Mouse (Mus musculus): ENCODE data around the gene Herc3.
A peak's percentile ranks its signal among the peaks of the same experiment; 100 is the strongest.
"Not testable (repeated sequence)": the region's sequence is repeated elsewhere in the genome, so short reads cannot be mapped to it uniquely, and the experiment has no call there.

Gene Herc3

DNA sequence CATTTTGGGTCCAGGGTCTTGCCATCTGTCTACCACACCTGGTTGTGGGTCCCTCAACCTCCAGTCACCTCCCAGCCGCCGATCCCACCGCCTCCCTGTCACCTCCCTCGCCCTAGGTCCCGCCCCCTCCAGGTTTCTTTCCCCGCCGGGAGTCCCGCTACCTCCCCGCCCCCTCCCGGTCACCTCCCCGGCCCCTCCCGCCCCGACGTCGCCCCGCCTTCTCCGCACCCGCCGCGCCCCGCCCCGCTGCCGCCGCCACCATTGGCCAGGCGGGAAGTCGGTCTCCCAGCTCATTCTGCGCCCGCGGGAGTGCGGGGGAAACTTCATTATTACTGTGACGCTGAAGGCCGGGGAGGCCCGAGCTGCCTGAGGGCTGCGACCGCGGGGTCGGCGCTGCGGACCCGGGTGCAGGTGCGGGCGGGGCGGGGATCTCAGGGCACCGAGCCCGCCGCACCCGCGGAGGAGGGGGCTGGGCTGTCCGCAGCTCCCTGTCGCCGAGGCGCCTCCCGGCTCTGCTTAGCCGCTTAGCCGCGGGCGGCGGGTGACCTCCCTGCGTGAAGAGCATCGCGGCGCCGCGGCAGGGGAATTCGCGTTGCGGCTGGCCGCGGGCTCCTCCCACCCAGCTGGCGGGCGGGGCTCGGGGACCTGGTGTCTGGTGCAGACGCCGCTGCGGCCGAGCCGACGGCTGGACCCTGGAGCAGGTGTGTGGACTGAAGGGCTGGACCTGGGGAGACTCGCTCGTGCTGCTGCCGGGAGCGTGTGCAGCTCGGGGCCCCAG lies at the start of gene Herc3:
Gene Herc3, plus strand, starts transcription at position 234 of the 778 bp plus-strand sequence.
- peak; percentile 85 for DNase-seq

DNA sequence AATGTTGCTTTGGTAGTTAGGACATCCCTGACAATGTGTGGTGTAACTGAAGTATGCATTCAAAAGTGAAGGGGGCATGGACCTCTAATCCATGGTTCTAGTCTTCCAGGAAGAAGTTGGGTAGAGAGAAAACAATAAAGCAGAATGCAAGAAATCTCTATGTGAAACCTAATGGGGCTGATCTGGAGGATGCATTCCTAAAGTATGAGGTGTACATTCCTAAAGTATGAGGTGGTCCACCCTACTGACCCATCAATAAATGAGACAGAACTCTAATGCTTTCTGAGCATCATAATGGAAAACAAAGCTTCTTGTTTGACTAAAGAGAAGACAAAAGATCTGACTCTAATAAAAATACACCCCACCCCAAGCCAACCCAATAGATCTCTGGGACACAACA lies 29.9 kb upstream of the Herc3 start:
- DNase-seq: no peak

DNA sequence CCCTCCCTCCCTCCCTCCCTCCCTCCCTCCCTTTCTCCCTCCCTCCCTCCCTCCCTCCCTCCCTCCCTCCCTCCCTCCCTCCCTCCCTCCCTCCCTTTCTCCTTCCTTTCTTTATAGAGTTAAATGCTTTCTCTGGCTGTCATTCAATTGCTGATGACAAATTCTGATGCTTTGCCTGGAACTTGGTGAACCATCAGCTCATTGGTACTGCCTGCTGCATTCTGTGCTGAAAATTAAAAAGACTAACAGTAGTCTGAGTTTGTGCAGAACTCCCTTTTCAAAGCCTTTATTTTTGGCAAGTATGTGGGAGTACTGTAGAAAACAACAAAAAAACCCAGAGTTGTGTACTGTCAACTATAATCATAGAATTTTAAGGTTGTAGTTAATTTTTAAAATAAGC lies 16.9 kb upstream of the Herc3 start:
- no peak for DNase-seq

DNA sequence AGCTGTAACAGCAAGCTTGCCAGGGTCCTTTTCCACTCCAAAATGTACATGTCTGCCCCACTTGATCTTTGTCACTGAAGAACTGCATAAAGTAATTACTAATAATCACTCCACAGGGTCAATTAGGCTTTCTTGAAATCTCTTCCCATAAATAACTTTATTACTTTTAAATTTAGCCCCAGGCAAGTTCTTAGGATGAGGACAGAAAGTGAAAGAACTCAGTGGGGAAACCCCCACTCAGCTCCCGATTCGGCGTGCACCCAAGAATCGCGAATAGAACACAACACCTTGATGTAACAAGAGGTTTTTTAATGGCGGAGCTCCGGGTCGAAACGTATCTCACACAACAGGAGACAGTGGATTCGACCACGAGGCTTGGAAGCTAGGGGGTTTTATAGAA lies 14.2 kb upstream of the Herc3 start:
- not testable (repeated sequence) for DNase-seq

DNA sequence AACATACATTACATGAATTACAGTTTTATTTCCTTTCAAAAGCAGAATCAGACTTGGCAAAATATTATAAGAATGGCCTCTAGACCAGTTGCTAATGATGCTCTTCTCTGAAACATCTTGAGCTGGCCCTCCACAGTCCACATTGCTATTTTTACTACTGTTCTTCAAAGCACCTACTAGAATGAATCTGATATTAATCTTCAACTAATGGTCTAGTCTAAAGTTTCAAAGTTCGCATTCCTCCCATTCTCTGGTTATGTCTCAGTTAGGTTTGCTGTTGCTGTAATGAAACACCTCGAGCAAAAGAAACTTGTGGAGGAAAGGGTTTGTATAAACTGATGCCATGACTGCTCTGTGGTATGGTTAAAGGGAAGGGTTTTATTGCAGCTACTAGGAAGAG lies 5.6 kb upstream of the Herc3 start:
- DNase-seq: no peak

DNA sequence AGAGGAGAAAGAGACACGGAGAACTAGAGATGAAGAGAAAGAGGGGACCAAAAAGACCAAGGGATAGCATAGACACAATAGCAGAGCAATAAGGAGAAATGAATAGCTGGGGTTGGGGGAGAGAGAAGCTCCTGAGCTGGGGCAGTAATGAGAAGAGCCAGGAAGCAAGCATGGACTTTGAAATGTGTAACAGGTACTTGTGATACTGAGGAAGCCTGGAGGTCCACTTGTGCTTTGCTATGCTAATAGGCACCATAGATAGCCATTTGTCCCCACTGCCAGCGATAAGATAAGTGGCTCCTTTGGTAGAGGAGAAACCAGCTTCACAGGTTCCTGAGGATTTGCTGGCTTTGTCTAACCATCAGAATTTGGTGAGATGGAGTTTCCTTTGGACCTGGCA lies 5.2 kb upstream of the Herc3 start:
- DNase-seq: no peak

DNA sequence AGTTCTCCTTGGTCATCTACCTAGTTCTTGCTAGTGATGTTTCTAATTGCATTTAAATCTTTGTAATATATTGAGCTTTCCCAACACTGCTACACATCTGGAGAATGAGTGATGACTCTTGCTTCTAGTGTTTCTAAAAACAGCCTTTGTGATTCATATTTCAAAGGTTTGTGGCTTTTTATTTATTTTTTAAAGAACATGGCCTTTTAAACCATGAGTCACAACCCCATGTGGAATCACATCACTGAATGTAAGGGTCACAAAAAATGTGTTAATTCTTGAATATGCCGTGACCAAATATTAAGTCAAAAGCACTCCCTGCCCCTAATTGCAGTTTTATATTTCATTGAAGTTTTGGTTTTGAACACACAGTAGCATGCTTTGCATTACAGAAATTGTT lies 2.7 kb upstream of the Herc3 start:
- DNase-seq: no peak

DNA sequence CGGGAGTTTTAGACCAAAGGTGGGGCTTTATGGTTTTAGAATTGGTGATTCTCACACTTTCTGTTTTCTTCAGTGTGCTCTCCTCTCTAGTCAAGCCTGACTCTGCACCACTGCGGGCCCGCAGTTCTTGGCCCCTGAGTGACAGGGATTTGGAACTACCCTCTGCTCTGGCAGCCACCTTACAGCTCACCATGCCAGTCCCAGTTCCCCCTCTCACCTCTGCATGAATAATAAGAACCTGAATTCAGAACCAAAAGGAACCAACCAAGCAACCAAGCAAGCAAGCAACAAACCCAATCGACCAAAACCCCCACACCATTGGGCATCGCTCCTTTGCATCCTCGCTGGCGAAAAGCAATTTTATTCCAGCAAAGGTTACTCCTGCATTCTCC lies 429 bp upstream of the Herc3 start:
- DNase-seq: no peak

DNA sequence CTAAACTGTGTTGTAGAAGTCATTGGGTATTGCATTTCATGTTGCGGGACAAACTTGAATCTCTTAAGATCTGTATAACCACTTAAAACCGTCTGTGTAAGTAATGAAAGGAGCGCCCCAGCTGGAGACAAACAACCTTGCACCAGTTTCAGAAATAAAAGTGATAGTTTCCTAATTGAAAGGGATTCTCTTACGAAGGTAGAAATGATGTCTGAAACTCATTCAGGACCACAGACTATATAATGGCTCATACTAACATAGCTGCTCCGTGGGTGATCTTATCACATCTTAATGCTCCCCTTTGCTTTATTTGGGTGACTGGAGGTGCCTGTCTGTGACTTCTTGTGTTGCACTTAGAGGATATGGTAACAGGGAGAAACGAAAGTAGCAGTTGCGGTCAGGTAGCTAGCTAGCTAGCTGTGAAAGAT lies 1.3 kb downstream of the Herc3 start:
- DNase-seq: no peak

DNA sequence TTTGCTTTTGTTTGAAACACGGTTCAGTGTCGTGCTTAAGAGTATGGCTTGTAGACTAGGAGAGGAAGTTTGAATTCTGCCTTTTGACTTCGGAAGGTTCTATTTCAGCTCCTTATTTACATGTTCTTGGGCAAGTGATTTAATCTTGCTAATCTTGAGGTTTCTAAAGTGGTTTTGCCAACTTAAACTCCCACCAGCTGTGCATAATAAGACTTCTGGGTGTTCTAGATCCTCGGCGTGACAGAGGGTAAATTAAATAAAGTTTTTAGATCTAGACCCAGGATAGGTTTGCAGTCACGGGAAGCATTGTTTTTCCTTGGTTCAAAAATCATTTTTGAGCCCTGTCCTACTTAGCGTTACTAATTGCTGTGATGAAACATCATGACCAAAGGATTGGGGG lies 3.2 kb downstream of the Herc3 start:
- DNase-seq: no peak

DNA sequence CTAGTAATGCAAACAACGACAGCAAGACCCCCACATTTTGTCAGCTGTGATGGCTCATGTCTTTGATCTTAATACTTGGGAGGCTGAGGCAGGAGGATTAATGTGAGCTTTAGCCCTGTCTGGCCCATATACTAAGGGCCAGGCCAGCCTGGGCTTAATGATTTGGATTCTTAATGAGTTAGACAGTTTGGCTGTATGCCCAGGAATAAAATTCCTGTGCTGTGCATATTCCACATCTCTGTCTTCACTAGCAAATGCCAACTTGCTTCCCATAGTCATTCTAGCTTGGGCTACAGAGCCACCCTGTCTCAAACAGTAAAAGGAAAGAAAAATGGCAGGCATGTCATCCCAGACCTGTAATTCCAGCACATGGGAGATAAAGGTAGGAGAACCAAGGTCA lies 4.3 kb downstream of the Herc3 start:
- DNase-seq: no peak

DNA sequence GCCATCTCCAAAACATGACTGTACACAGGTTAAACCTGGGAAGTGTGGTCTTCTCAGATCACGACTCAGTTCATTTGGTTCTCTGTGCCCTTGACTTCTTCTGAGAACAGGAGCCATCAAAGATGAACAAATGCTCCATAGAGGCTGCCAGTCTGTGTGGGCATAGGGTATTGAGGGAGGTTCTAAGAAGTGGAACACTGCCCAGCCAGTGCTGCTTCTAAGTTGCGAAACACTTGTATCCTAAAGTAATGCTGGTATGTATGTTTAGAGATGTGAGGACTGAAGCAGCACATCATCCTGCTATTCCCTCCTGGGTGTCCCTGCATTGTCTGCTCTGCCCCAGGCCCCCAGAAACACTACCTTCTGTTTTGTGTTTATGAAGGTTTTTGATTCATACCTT lies 5.2 kb downstream of the Herc3 start:
- DNase-seq: no peak

DNA sequence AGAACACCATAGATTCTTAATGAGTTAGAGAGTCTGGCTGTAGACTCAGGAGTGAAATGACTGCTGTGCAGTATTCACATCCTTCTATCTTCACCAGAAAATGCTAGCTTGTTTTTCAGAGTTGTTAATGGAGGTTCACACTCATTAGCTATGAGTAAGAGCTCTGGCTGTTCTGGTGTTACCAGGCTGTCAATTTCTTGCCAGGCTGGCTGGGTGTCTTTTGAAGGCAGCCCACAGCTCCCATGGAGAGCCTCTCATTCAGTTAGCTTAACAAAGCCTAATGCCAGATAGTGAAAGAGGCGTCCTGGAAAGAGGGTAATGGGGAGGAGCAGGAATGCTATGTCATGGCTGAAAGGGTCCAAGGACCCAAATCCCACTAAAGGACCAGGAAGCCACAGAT lies 6.7 kb downstream of the Herc3 start:
- peak; percentile 35 for DNase-seq

DNA sequence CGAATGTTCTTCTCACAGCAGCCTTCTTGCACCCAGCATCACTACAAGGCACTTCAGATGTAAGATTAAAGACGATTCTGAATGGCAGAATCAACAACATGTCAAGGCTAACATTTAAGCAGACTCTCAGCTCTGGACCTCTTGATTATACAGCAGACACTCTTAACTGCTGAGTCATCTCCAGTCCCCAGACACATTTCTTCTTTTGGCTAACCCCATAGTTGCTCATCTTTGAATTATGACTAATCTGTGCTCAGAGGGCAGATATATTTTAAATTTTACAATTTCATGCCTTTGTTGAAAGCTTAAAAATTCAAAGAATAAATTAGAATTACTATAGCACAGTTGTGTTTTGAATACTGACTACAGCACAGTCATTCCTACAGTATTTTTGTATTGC lies 9.9 kb downstream of the Herc3 start:
- DNase-seq: no peak

DNA sequence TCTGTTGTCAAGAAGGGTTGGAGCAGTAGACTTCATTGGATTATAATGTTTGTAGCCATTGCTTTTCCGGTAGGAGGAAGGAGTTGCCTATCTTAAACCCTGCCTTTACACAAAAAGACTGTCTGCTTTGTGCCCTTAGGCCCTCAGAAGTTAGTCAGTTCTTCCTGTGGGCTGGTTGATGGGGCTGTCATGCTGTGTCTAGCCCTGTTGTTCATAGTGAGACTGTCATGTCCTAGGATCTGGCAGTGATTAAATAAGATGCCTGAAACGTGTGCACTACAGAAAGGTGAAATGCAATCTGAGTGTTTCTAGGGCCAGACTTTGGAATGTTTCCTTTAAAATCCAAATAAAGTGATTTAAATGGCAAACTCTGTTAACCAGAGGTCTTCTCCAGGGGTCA lies 10.9 kb downstream of the Herc3 start:
- DNase-seq: no peak

DNA sequence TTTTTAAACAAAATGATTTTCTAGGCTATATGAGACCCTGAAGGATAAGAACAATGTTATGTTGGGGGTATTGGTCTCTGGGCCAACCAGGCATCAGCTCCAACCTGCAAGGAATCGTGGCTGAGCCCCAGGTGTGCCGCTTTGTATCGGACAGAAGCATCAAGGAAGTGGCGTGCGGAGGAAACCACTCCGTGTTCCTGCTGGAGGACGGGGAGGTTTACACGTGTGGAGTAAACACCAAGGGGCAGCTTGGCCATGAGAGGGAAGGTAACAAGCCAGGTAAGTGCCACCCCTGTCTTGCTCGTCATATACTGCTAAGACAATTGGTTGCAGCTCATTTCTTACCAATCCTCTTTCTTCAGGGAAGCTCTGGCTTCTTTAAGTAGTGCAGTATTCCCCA lies 12.3 kb downstream of the Herc3 start:
- no peak for DNase-seq

DNA sequence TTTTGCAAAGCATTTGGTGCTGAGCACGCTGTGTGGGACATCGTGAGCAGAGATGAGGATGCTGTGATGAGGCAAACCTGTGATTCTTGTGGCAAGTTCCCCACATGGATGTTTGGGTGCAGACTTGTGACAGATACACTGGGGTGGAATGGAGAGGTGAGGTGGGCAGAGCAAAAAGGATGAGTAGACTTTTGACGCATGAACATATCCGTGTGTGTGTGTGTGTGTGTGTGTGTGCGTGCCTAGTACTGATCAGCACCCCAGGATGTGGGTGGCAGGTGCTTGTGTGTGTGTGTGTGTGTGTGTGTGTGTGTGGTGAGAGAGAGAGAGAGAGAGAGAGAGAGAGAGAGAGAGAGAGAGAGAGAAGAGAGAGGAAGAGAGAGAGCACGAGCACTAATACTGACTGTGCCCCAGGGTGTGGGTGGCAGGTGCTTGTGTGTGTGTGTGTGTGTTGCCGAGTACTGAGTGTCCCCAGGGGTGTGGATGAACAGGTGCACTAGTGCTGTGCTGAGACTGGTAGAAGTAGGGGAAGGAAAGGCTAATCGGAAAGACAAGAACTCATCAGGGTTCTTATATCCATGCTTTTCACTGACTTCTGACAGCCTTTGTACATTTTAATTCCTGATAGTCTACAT lies 13.0 kb downstream of the Herc3 start:
- peak; percentile 56 for DNase-seq

DNA sequence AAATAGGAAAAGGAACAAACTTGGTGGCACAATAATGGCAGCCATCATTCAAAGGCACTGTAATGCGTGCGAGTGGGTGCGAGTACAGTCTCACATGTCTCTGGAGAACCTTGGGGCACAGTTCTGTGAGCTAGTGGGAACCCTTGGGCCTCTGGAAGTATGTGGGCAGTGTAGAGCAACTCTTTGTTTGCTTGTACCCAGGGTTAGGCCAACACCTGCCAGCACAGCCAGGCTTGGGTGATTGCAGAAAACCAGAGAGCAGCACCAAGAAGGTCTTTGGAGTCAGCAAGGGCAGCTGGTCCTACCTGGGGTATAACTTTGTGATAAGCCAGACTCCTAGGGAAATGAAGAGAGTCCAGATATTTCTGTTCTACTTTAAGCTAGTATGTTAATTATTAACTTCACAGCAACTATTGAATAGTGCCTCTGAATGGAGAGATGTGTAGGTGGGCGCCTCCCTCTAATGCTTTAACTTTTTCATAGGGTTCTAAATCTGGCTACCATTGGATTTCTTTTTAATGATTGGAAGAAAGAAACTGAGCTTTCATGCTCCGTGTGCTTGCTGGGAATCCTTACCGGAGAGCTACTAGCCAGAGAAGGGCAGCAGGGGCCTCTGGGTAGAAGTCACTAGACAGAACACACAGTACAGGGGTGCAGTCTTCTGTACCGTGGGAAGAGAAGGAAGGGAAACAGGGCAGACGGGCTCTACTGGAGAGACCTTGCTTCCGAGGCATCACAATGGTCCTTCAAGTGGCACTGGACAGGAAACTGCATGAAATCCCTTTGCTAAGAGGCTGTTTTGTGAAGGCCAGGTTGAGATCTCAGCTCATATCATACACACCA lies 15.8 kb downstream of the Herc3 start:
- DNase-seq: no peak

DNA sequence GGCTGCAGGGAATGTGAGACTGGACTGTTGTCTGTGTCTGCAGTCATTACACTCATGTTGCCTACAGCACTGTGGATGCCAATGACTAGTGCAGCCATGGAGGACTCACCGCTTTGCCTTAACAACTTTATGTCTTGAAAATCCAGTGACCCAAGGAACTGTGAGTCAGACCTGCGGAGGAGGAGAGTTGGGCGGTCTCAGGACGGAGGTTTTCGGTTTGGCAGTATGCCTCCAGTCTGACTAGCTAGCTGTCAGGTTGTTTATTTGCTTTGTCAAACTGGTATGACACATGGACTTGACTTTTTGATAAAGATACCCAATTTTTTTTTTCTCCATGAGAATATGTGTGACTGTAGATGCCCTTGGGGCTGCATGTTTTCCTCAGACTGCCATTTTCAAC lies 16.6 kb downstream of the Herc3 start:
- no peak for DNase-seq

DNA sequence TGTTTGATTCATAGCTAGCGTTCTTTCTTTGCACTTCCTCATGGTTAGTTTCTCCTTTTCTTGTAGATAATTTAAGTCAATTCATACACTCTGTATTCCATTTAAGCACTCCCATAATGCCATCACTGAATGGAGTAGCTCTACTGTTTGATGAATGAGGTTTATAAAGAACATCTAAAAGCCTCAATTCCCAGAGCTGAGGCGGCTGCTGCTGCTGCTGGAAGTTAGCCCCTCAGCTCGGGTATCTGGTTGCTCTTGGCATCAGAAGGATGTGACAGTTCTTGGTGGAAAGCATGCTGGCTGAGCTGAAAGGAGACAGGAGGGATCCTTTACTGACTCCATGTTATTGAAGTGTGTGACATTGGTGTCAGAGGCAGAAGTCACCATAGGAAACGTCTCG lies 18.1 kb downstream of the Herc3 start:
- no peak for DNase-seq

DNA sequence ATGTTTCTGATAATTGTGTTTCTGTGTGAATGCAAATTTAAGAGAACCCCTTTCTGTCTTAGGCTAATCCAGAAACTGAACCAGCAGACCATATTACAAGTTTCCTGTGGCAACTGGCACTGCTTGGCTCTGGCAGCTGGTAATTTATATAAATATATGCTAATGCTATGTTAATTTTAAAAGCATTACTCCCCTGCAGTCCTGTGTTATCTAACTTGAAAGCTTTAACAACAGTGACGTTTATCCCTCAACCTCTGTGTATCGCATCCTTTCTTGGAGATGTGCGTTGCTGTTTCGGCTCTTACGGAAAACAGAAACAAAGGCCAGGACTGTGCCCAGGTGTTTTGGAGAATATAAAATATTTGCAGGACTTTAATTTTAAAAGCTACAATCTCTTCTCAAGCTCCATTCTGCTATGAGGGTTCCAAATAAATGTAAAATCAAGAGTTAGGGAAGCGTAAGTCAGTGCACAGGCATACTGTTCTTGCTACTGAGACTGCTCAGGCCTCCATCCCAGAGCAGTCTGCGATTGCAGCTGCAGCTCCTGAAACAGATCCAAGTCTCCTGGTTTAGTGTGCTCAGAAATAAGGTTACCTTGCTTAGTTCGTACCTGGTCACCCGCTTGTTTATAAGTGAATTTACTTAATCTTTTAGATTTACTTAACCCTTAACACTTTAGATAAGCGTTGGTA lies 24.6 kb downstream of the Herc3 start:
- no peak for DNase-seq

DNA sequence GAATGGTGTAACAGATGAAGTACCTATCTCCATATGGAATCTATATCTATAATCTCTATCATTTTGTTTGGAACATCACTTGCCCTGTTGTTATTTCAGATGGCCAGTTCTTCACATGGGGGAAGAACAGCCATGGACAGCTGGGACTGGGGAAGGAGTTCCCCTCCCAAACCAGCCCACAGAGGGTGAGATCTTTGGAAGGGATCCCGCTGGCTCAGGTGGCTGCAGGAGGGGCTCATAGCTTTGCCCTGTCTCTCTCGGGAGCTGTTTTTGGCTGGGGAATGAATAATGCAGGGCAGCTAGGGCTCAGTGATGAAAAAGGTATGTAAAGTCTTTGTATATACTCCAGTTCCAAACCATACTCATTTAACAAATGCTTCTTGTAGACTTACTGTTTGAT lies 25.2 kb downstream of the Herc3 start:
- no peak for DNase-seq

DNA sequence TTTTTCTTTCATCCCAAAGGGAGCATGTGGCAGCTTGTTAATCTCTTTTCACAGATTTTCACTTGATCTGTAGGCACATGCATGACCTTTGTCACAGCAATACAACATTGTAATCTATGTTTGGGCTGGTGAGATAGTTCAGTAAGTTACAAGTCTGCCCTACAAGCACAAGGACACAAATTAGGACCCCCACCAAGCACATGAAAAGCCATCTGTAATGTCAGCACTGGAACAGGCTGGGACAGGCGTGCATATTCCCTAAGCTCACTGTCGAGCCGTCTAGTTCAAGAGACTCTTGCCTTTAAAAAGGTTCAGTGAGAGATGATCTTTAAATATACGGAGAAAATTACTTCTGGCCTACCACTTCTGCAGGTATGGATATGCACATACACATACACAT lies 28.3 kb downstream of the Herc3 start:
- no peak for DNase-seq

All from right cerebral cortex, postnatal 25 days (tissue).